Mouse (Mus musculus): ENCODE data around the gene Slc16a14. TPM values are rescaled to one million over a fixed set of nuclear protein-coding genes. Genes with fewer than 3 reads are reported as not detected.

Slc16a14 gene
- polyA plus RNA-seq, 1 experiment from 2014 or later = 0.05 TPM

DNA sequence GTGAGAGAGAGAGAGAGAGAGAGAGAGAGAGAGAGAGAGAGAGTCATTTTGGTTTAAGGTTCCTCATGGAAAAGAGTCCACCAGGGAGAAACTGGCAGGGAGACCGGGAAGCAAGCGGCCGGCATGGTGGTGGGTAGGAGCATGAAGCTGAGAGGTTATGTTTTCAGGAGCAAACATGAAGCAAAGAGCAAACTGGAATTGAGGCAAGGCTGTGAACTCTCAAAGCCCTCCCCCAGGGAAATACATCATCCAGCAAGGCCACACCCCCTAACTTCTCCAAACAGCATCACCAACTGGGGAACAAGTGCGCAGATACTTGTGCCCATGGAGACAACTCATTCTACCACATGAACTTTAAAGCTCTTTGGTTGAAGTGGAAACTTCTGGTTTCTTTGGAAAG, 8.6 kb upstream of the Slc16a14 start:
- Histone ChIP-seq H3K4me1 (ENCODE audit: control insufficient read depth, insufficient read depth, low read length) (no peaks in the 10 kb centered on the region), H3K9me3 (ENCODE audit: control insufficient read depth, low read length) (no peaks in the 10 kb centered on the region), H3K27ac (replicated peaks; ENCODE audit: low read depth, low read length) (no peak overlapping the region), H3K36me3 (ENCODE audit: control insufficient read depth, insufficient read depth, low read length) (no peaks in the 10 kb centered on the region), H3K4me3 (ENCODE audit: low read depth, low read length) (no peak overlapping the region), H3K4me2 (ENCODE audit: low read depth, severe bottlenecking) (no peak overlapping the region), H3K27me3 (ENCODE audit: control insufficient read depth, insufficient read depth, low read length) (no peaks in the 10 kb centered on the region), H3K9ac (ENCODE audit: low read length) (no peak overlapping the region)
- ATAC-seq (ENCODE audit: insufficient number of reproducible peaks, low FRiP score, low TSS enrichment, low read depth) (no peak), DNase-seq (ENCODE audit: low spot score) (no peak)
- WGBS = 92% methylated on average over 4 of the region's 4 CpGs

DNA sequence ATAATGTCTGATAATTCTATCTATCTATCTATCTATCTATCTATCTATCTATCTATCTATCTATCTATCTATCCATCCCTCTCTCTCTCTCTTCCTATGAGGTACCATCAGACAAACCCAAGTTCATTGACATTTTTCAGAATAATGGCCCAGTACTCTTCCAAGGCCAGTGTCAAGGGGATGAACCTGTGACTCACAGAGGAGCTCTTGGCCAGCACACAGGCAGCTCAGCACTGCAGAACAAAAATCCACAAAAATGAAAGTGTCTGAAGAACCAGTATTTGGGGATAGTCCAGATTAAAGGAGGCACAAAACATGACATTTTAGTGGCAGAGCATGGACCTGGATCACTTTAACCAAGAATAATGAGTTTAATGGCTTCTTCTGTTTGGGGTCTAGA, 7.7 kb upstream of the Slc16a14 start:
- H3K9ac ChIP-seq (ENCODE audit: low read length) = no peak overlapping the region
- no peak overlapping the region for H3K4me2 ChIP-seq (ENCODE audit: low read depth, severe bottlenecking)
- H3K27me3 ChIP-seq (ENCODE audit: control insufficient read depth, insufficient read depth, low read length) = no peaks in the 10 kb centered on the region
- no peak overlapping the region for H3K27ac ChIP-seq (replicated peaks; ENCODE audit: low read depth, low read length)
- H3K9me3 ChIP-seq (ENCODE audit: control insufficient read depth, low read length) = no peaks in the 10 kb centered on the region
- no peak for ATAC-seq (ENCODE audit: insufficient number of reproducible peaks, low FRiP score, low TSS enrichment, low read depth)
- H3K4me1 ChIP-seq (ENCODE audit: control insufficient read depth, insufficient read depth, low read length) = no peaks in the 10 kb centered on the region
- DNase-seq (ENCODE audit: low spot score) = no peak
- H3K36me3 ChIP-seq (ENCODE audit: control insufficient read depth, insufficient read depth, low read length) = no peaks in the 10 kb centered on the region
- H3K4me3 ChIP-seq (ENCODE audit: low read depth, low read length) = no peak overlapping the region

DNA sequence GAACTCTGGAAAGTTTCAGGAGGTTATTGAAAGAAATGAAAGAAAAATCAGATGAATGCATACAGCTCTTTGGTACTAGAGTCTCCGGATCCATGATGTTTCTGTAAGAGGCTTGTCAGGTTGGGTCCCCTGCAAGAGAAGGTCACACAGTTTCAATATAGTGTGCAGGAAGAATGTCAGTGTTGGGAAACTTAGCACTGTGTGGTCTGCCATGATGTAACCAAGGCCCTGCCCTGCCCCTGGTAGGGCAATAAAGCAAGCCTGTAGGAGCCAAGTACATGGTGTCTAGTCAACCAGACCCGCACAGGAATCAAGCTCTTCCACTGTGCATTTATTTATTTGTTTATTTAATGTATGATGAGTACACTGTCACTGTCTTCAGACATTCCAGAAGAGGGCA, 5.4 kb upstream of the Slc16a14 start:
- no peak overlapping the region for H3K9ac ChIP-seq (ENCODE audit: low read length)
- H3K9me3 ChIP-seq (ENCODE audit: control insufficient read depth, low read length) = no peaks in the 10 kb centered on the region
- no peak overlapping the region for H3K27ac ChIP-seq (replicated peaks; ENCODE audit: low read depth, low read length)
- peaks cover 2% of the 10 kb centered on the region; the same call in 1 of the 2 replicates for H3K27me3 ChIP-seq (ENCODE audit: control insufficient read depth, insufficient read depth, low read length)
- 86% methylated on average over 2 of the region's 2 CpGs for WGBS
- no peak overlapping the region for H3K4me2 ChIP-seq (ENCODE audit: low read depth, severe bottlenecking)
- no peaks in the 10 kb centered on the region for H3K36me3 ChIP-seq (ENCODE audit: control insufficient read depth, insufficient read depth, low read length)
- ATAC-seq (ENCODE audit: insufficient number of reproducible peaks, low FRiP score, low TSS enrichment, low read depth) (no peak), DNase-seq (ENCODE audit: low spot score) (no peak)
- no peak overlapping the region for H3K4me3 ChIP-seq (ENCODE audit: low read depth, low read length)
- no peaks in the 10 kb centered on the region for H3K4me1 ChIP-seq (ENCODE audit: control insufficient read depth, insufficient read depth, low read length)

DNA sequence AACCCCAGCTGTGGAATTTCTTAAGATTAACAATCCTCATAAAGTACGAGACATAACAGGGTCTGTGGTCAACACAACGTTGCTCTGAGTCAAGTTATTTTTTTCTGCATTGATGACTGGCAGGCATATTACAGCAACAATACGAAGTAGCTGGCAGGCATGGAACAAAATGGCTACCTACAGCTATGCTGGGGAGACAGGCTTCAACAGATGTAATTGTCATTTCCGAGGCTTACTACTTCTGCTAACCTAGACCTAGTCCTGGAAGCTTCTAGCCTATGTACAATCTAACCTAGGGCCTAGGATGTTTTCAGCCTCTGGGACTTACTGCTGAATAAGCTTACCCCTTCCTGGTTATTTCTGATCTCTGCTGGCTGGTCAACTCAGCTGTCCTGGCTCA, 4.5 kb upstream of the Slc16a14 start:
- no peak overlapping the region for H3K9ac ChIP-seq (ENCODE audit: low read length)
- H3K4me1 ChIP-seq (ENCODE audit: control insufficient read depth, insufficient read depth, low read length) = no peaks in the 10 kb centered on the region
- WGBS = 78% methylated on average over 4 of the region's 4 CpGs

DNA sequence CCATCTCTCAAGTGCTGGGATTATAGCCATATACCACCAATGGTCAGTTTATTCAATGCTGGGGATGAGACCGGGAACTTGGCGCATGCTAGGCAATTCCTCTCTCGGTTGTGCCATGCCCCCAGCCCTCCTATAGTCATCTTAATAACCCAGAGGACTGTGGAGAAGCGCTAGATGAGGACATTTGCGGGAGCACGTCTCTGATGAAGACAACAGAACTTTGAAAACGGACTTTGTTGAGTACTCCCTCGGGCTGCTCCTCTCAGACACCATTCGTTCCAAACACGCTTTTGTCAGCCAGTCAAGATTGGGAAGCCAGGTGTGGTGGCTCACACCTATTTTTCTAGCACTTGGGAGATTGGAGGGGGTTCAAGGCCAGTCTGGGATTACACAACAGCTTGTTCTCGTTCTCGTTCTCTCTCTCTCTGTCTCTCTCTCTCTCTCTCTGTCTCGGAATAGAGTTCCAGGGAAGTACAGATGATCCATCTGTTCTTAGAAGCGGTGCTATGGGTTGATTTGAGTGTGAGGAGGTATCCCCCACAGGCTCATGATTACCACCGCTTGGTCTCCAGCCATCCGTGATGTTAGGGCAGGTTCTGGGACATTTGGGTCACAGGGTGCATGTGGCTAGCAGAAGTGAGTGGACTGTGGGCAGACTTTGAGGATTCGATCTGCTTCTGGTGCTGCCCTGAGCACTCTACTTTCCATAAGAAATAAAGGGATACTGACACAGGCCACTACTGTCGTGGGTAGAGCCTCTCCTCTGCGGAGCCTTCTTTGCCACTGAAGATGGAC, 2.0 kb upstream of the Slc16a14 start:
- Histone ChIP-seq H3K9ac (ENCODE audit: low read length) (no peak overlapping the region), H3K9me3 (ENCODE audit: control insufficient read depth, low read length) (no peaks in the 10 kb centered on the region), H3K4me3 (ENCODE audit: low read depth, low read length) (no peak overlapping the region), H3K4me2 (ENCODE audit: low read depth, severe bottlenecking) (no peak overlapping the region), H3K27ac (replicated peaks; ENCODE audit: low read depth, low read length) (no peak overlapping the region), H3K27me3 (ENCODE audit: control insufficient read depth, insufficient read depth, low read length) (peaks cover 18% of the 10 kb centered on the region), H3K4me1 (ENCODE audit: control insufficient read depth, insufficient read depth, low read length) (no peaks in the 10 kb centered on the region), H3K36me3 (ENCODE audit: control insufficient read depth, insufficient read depth, low read length) (no peaks in the 10 kb centered on the region)
- DNase-seq (ENCODE audit: low spot score) = no peak
- no peak for ATAC-seq (ENCODE audit: insufficient number of reproducible peaks, low FRiP score, low TSS enrichment, low read depth)
- WGBS = 90% methylated on average over 19 of the region's 19 CpGs

More for the DNA sequence above, 4.5 kb upstream of the Slc16a14 start:
- Histone ChIP-seq H3K4me2 (ENCODE audit: low read depth, severe bottlenecking) (no peak overlapping the region), H3K27me3 (ENCODE audit: control insufficient read depth, insufficient read depth, low read length) (peaks cover 8% of the 10 kb centered on the region), H3K4me3 (ENCODE audit: low read depth, low read length) (no peak overlapping the region), H3K27ac (replicated peaks; ENCODE audit: low read depth, low read length) (no peak overlapping the region), H3K9me3 (ENCODE audit: control insufficient read depth, low read length) (no peaks in the 10 kb centered on the region), H3K36me3 (ENCODE audit: control insufficient read depth, insufficient read depth, low read length) (no peaks in the 10 kb centered on the region)
- ATAC-seq (ENCODE audit: insufficient number of reproducible peaks, low FRiP score, low TSS enrichment, low read depth) = no peak
- no peak for DNase-seq (ENCODE audit: low spot score)

DNA sequence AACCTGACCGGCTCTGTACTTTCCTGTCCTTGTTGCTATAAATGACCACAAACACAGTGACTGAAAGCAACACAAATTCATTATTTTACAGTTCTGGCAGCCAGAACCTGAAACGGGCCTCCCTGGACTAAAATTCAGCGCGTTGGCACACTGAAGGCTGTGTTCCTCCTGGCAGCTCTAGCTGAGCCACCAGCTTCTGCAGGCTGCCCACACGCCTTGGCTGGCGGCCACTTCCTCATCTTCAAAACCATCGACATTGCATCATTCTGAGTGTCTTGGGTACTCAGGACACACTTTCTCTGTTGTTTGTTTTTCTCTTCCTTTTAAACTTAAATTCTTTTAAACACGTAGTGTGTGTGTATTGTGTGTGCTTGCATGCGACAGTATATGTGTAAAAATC, 734 bp upstream of the Slc16a14 start:
- Histone ChIP-seq H3K27me3 (ENCODE audit: control insufficient read depth, insufficient read depth, low read length) (peaks cover 18% of the 10 kb centered on the region), H3K4me2 (ENCODE audit: low read depth, severe bottlenecking) (no peak overlapping the region), H3K36me3 (ENCODE audit: control insufficient read depth, insufficient read depth, low read length) (no peaks in the 10 kb centered on the region), H3K27ac (replicated peaks; ENCODE audit: low read depth, low read length) (no peak overlapping the region), H3K4me3 (ENCODE audit: low read depth, low read length) (no peak overlapping the region), H3K9ac (ENCODE audit: low read length) (no peak overlapping the region), H3K9me3 (ENCODE audit: control insufficient read depth, low read length) (no peaks in the 10 kb centered on the region), H3K4me1 (ENCODE audit: control insufficient read depth, insufficient read depth, low read length) (no peaks in the 10 kb centered on the region)
- DNase-seq (ENCODE audit: low spot score) = no peak
- no peak for ATAC-seq (ENCODE audit: insufficient number of reproducible peaks, low FRiP score, low TSS enrichment, low read depth)
- WGBS = 75% methylated on average over 9 of the region's 9 CpGs

DNA sequence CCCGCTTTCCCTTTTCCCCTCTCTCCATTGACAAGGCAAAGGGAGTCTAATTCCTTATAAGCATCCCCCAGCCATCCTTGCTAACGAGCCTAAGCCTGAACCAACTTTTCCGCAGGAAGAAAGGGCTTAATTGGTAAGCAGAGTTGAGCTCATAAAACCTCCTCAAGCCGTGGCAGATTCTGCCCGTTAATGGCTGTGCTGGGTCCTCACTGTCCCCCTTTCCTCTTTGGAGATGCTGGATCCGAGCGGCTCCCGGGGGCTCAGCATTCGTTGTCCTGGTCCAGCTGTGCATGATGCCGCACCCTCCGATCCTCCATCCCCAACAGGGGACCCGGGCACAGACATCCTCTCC, 807 bp downstream of the Slc16a14 start:
- DNase-seq (ENCODE audit: low spot score) (peak; percentile 65), ATAC-seq (ENCODE audit: insufficient number of reproducible peaks, low FRiP score, low TSS enrichment, low read depth) (no peak)
- Histone ChIP-seq H3K4me1 (ENCODE audit: control insufficient read depth, insufficient read depth, low read length) (no peaks in the 10 kb centered on the region), H3K4me2 (ENCODE audit: low read depth, severe bottlenecking) (peak overlapping the region; percentile 94), H3K9me3 (ENCODE audit: control insufficient read depth, low read length) (no peaks in the 10 kb centered on the region), H3K9ac (ENCODE audit: low read length) (peak overlapping the region; percentile 51), H3K4me3 (ENCODE audit: low read depth, low read length) (peak overlapping the region; percentile 51), H3K27me3 (ENCODE audit: control insufficient read depth, insufficient read depth, low read length) (peaks cover 18% of the 10 kb centered on the region), H3K27ac (replicated peaks; ENCODE audit: low read depth, low read length) (no peak overlapping the region), H3K36me3 (ENCODE audit: control insufficient read depth, insufficient read depth, low read length) (no peaks in the 10 kb centered on the region)
- under 1% methylated on average over 12 of the region's 12 CpGs for WGBS

DNA sequence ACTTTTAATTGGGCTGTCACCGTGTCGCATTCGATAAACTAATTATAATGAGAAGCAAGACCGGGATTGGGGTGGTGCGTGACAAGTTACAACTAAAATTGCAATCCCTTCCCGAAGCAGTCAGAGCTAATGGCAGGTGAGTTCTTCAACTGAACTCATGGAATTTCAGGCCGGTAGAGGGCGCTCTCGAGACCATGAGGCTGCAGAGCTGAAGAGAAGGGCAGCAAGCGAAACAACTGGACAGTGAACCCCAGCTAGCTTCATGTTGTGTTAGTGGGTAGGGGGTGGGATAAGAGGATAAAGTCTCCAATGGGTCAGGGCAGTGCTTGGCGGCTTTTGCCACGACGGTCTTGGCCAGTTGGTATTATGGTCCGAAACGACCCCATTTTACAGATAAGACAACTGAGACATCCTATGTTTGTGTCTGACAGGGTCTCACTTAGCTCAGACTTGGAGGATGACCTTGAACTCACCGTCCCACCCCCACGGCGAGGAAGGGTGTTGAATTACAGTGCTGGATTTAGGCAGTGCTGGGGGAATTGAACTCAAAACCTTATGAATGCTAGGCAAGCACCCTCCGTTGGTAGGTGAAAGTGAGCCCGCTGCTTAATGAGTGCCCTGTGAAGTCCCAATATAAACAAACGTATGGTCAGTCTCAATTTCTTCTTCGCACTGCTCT, 1.3 kb downstream of the Slc16a14 start:
- Histone ChIP-seq H3K4me2 (ENCODE audit: low read depth, severe bottlenecking) (peak overlapping the region; percentile 94), H3K9ac (ENCODE audit: low read length) (no peak overlapping the region), H3K36me3 (ENCODE audit: control insufficient read depth, insufficient read depth, low read length) (no peaks in the 10 kb centered on the region), H3K27ac (replicated peaks; ENCODE audit: low read depth, low read length) (no peak overlapping the region), H3K4me3 (ENCODE audit: low read depth, low read length) (no peak overlapping the region; the same call in 1 of the 2 replicates), H3K27me3 (ENCODE audit: control insufficient read depth, insufficient read depth, low read length) (peaks cover 18% of the 10 kb centered on the region), H3K4me1 (ENCODE audit: control insufficient read depth, insufficient read depth, low read length) (no peaks in the 10 kb centered on the region), H3K9me3 (ENCODE audit: control insufficient read depth, low read length) (no peaks in the 10 kb centered on the region)
- 11% methylated on average over 22 of the region's 22 CpGs for WGBS
- peak; percentile 86 for DNase-seq (ENCODE audit: low spot score)
- ATAC-seq (ENCODE audit: insufficient number of reproducible peaks, low FRiP score, low TSS enrichment, low read depth) = no peak
